Mouse (Mus musculus) gastrocnemius, adult 2 months (tissue): ENCODE results near the gene Ralgapa1. TPM values are rescaled to one million over a fixed set of nuclear protein-coding genes. Genes with fewer than 3 reads are reported as not detected.

ENCODE experiments used
- DNase-seq: peaks from one replicate; pipeline ENCODE4 v3.0.0; 2022
- H3K27ac ChIP-seq: fragments of 200-600 bp; 2 replicates; pipeline ENCODE4 v1.8.1; 2022; ENCODE audit warnings: mild to moderate bottlenecking
- H3K4me3 ChIP-seq: fragments of 200-600 bp; 2 replicates; pipeline ENCODE4 v1.8.1; 2022; ENCODE audit warnings: mild to moderate bottlenecking, moderate library complexity
- CTCF ChIP-seq: fragments of 200-600 bp; IDR thresholded peaks from 2 replicates; pipeline ENCODE4 v1.8.1; 2022; ENCODE audit warnings: antibody characterized with exemption, mild to moderate bottlenecking, moderate library complexity
- intact Hi-C: fragments of 180-260 bp; cut with DNase I; formaldehyde crosslinking; loops from one replicate; pipeline ENCODE4 v1.15.1; 2025
- long read RNA-seq, 2 experiments: library from polyadenylated mRNA; stranded (forward); transcript quantifications; one replicate each; pipeline ENCODE4 v2.0.0; 2021
- total RNA-seq, 2 experiments: library from RNA; stranded (reverse); gene quantifications; 2 replicates each; pipeline ENCODE4 v1.2.3; 2021

Gene Ralgapa1
- 10 to 100 TPM; 37.7 to 44.1 TPM for total RNA-seq
- long read RNA-seq, experiment 1, partial matches to known transcripts = 3 of 9 reads
- long read RNA-seq, experiment 1, other reads (novel, unspliced or antisense) = 6 of 9 reads
- long read RNA-seq, experiment 2, full-length matches to known transcripts = 1 of 14 reads
- long read RNA-seq, experiment 2, partial matches to known transcripts = 7 of 14 reads
- long read RNA-seq, experiment 2, other reads (novel, unspliced or antisense) = 6 of 14 reads

- DNase-seq = peak; percentile 90
- Histone ChIP-seq H3K4me3 (peak within 1 kb of the TSS; percentile 97), H3K27ac (peak within 1 kb of the TSS; percentile 98)
- intact Hi-C loops = no loop called here
- TF ChIP-seq CTCF = peak; percentile 44
Measured at GRCm38 (mm10) chr12:55820661-55821314, at the start of gene Ralgapa1. TSS of gene Ralgapa1 (minus strand) at chr12:55821167.

- no peak overlapping the region for H3K4me3 ChIP-seq
Measured at GRCm38 (mm10) chr12:55869622-55870322, 48.8 kb upstream of the Ralgapa1 start.

GRCm38 (mm10) chr12:55867738-55868137 lies 46.8 kb upstream of the Ralgapa1 start:
- no peak for TF ChIP-seq CTCF
- intact Hi-C loops = no loop called here
- H3K4me3 ChIP-seq = no peak overlapping the region
- H3K27ac ChIP-seq = no peak overlapping the region
- DNase-seq = no peak

More at GRCm38 (mm10) chr12:55869622-55870322, 48.8 kb upstream of the Ralgapa1 start:
- H3K27ac ChIP-seq = no peak overlapping the region
- intact Hi-C loops = no loop called here
- DNase-seq = no peak
- no peak for TF ChIP-seq CTCF

- intact Hi-C loops = no loop called here
Measured at GRCm38 (mm10) chr12:55860631-55861030, 39.7 kb upstream of the Ralgapa1 start.

GRCm38 (mm10) chr12:55859409-55860349 lies 38.7 kb upstream of the Ralgapa1 start:
- intact Hi-C loops = no loop called here
- DNase-seq = no peak
- no peak for TF ChIP-seq CTCF
- Histone ChIP-seq H3K27ac (no peak overlapping the region), H3K4me3 (no peak overlapping the region)

More at GRCm38 (mm10) chr12:55860631-55861030, 39.7 kb upstream of the Ralgapa1 start:
- no peak overlapping the region for H3K4me3 ChIP-seq
- no peak for DNase-seq
- TF ChIP-seq CTCF = no peak
- no peak overlapping the region for H3K27ac ChIP-seq

GRCm38 (mm10) chr12:55850650-55851049 lies 29.7 kb upstream of the Ralgapa1 start:
- H3K4me3 ChIP-seq = no peak overlapping the region
- intact Hi-C loops = no loop called here
- H3K27ac ChIP-seq = no peak overlapping the region

GRCm38 (mm10) chr12:55847851-55848250 lies 26.9 kb upstream of the Ralgapa1 start:
- Histone ChIP-seq H3K27ac (no peak overlapping the region), H3K4me3 (no peak overlapping the region)
- intact Hi-C loops = no loop called here
- TF ChIP-seq CTCF = no peak
- DNase-seq = no peak

More at GRCm38 (mm10) chr12:55850650-55851049, 29.7 kb upstream of the Ralgapa1 start:
- TF ChIP-seq CTCF = no peak
- no peak for DNase-seq

- Histone ChIP-seq H3K27ac (no peak overlapping the region), H3K4me3 (no peak overlapping the region)
- no peak for DNase-seq
- intact Hi-C loops = no loop called here
- TF ChIP-seq CTCF = peak; percentile 46
Measured at GRCm38 (mm10) chr12:55846741-55847140, 25.8 kb upstream of the Ralgapa1 start.

GRCm38 (mm10) chr12:55837495-55837894 lies 16.5 kb upstream of the Ralgapa1 start:
- peak overlapping the region; percentile 77 for H3K4me3 ChIP-seq
- TF ChIP-seq CTCF = no peak
- intact Hi-C loops = no loop called here
- no peak overlapping the region for H3K27ac ChIP-seq
- no peak for DNase-seq

- intact Hi-C loops = no loop called here
- no peak for TF ChIP-seq CTCF
Measured at GRCm38 (mm10) chr12:55836199-55836951, 15.4 kb upstream of the Ralgapa1 start, which contains the start of gene Brms1l. TSS of gene Brms1l (plus strand) at chr12:55836324.

GRCm38 (mm10) chr12:55835857-55836198 lies 14.9 kb upstream of the Ralgapa1 start:
- H3K27ac ChIP-seq = peak overlapping the region; percentile 94
- intact Hi-C loops = no loop called here
- no peak for DNase-seq
- H3K4me3 ChIP-seq = peak overlapping the region; percentile 77
- no peak for TF ChIP-seq CTCF

More at GRCm38 (mm10) chr12:55836199-55836951, 15.4 kb upstream of the Ralgapa1 start, which contains the start of gene Brms1l:
- Histone ChIP-seq H3K4me3 (peak within 1 kb of the TSS; percentile 77), H3K27ac (peak within 1 kb of the TSS; percentile 94)
- DNase-seq = peak; percentile 97
